Mouse (Mus musculus) embryonic facial prominence, embryonic 10.5 days (tissue): ENCODE measurements around the gene Cdt1. TPM values are rescaled to one million over a fixed set of nuclear protein-coding genes. Genes with fewer than 3 reads are reported as not detected.

ENCODE experiments used
- DNase-seq: peaks from one replicate; pipeline ENCODE4 v3.0.0-alpha.2; 2017; ENCODE audit warnings: low spot score
- H3K27ac ChIP-seq: fragments of 300-500 bp; sonication (generic); replicated peaks from 2 replicates; pipeline ENCODE4 v1.5.1; 2016; ENCODE audit warnings: mild to moderate bottlenecking
- H3K27me3 ChIP-seq: fragments of 300-500 bp; sonication (generic); replicated peaks from 2 replicates; pipeline ENCODE4 v1.6.1; 2016; ENCODE audit warnings: low read depth, mild to moderate bottlenecking; ENCODE audit not compliant: poor library complexity, severe bottlenecking
- H3K36me3 ChIP-seq: fragments of 300-500 bp; sonication (generic); replicated peaks from 2 replicates; pipeline ENCODE4 v1.6.1; 2016; ENCODE audit warnings: mild to moderate bottlenecking, moderate library complexity
- H3K4me1 ChIP-seq: fragments of 300-500 bp; sonication (generic); 2 replicates; pipeline ENCODE4 v1.6.1; 2016
- H3K4me3 ChIP-seq: fragments of 300-500 bp; sonication (generic); 2 replicates; pipeline ENCODE4 v1.5.1; 2016; ENCODE audit warnings: mild to moderate bottlenecking, moderate library complexity
- H3K9me3 ChIP-seq: fragments of 300-500 bp; sonication (generic); 2 replicates; pipeline ENCODE4 v1.6.1; 2016; ENCODE audit warnings: mild to moderate bottlenecking
- WGBS: fragments of 180-500 bp; shearing (Covaris S2); methylation state at CpG from one replicate; pipeline ENCODE4 v1.1.7; 2016; 5-methylcytosine and 5-hydroxymethylcytosine counted together
- microRNA-seq: library from miRNA; unstranded; fragments of <30 nt; microRNA quantifications from one replicate; pipeline ENCODE4, GENCODE M21; 2017
- polyA plus RNA-seq: library from polyadenylated mRNA; unstranded; fragments of >200 nt; fragmentation: Nextera tagmentation; extraction: Ambion mirVana; gene quantifications from 2 replicates; pipeline ENCODE4 v1.2.1, GENCODE M21; 2016

The Cdt1 gene
- polyA plus RNA-seq, 1 experiment from 2014 or later: 70.0 TPM

DNA sequence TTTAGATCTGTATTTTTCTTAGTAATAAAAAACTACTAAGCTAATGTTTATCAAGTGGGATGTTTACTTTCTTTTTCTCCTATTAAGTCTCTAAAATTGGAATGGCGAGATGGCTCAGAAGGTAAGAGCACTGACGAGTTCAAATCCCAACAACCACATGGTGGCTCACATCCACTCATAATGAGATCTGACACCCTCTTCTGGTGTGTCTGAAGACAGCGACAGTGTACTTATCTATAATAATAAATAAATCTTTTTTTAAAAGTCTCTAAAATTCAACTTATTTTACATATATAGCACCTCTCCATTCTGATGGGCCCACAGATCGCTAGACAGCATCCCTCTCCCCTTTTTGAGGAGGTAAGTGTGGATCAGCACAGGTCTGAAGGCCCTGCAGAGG, 42.4 kb downstream of the Cdt1 start:
- Histone ChIP-seq H3K9me3 (no peaks in the 10 kb centered on the region), H3K36me3 (peaks cover 11% of the 10 kb centered on the region), H3K4me3 (peak overlapping the region; percentile 82; the same call in 1 of the 2 replicates), H3K27ac (0 out of 2 replicates have a peak overlapping the region, but pooled peaks have one; percentile 87), H3K27me3 (no peaks in the 10 kb centered on the region), H3K4me1 (peaks cover 26% of the 10 kb centered on the region)
- no peak for DNase-seq
- 59% methylated on average over 4 of the region's 4 CpGs for WGBS

- peaks cover 28% of the 10 kb centered on the region for H3K4me1 ChIP-seq
- H3K27ac ChIP-seq: peak overlapping the region; percentile 87
- 4% methylated on average over 20 of the region's 20 CpGs for WGBS
- H3K9me3 ChIP-seq: no peaks in the 10 kb centered on the region
- no peak for DNase-seq
- no peaks in the 10 kb centered on the region for H3K27me3 ChIP-seq
- H3K36me3 ChIP-seq: peaks cover 16% of the 10 kb centered on the region
- H3K4me3 ChIP-seq: peak overlapping the region; percentile 82
Measured at GRCm38 (mm10) chr8:122610612-122611277, 42.9 kb downstream of the Cdt1 start.

DNA sequence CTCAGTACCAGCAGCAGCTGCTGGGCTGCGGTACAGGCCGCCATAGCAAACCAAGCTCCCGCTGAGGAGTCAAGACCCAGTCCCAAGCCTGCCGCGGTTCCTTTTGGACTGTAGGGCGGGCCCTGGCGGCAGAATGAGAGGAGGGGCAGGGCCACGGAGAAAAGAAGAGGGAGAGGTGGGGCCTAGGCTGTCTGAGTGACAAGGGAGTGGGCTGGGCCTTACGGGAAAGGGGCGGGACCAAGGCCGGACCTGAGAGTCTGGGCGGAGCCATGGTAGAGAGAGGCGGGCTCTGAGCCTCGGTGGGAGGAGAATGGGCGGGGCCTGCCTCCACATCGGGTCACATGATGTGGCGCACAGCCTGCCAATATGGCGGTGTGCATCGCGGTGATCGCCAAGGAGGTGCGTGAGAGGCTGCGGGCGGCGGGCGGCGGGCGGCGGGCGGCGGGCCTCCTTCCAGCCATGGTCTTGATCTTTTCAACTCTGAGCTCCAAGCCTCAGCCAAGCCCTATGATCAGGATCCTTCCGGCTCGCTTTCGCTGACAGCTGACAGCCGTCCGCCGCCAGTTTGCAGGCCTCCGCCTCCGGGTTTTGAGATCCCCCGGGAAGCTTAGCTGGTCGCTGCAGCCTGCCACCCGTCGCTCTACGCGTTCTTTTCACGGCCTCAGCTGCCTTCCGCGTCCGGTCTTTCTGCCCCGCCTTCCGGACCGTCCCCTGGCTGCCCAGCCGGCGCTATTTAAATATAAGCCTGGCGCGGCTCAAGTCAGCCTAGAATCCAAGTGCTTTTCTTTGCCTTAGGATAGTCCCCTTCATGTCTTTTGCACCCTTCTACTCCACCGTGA, 43.7 kb downstream of the Cdt1 start, which contains the start of the genes Galns and Trappc2l:
Gene Galns (minus strand): TSS at position 169 of the 839 bp plus-strand sequence.
Gene Trappc2l (plus strand): TSS at position 346 of the 839 bp plus-strand sequence.
- Histone ChIP-seq H3K4me3 (peak within 1 kb of the TSS; percentile 82), H3K27me3 (no peaks in the 10 kb centered on the region), H3K9me3 (no peaks in the 10 kb centered on the region), H3K36me3 (peaks cover 17% of the 10 kb centered on the region), H3K4me1 (peaks cover 35% of the 10 kb centered on the region), H3K27ac (peak within 1 kb of the TSS; percentile 87)
- WGBS: under 1% methylated on average over 57 of the region's 57 CpGs
- peak; percentile 98 for DNase-seq

DNA sequence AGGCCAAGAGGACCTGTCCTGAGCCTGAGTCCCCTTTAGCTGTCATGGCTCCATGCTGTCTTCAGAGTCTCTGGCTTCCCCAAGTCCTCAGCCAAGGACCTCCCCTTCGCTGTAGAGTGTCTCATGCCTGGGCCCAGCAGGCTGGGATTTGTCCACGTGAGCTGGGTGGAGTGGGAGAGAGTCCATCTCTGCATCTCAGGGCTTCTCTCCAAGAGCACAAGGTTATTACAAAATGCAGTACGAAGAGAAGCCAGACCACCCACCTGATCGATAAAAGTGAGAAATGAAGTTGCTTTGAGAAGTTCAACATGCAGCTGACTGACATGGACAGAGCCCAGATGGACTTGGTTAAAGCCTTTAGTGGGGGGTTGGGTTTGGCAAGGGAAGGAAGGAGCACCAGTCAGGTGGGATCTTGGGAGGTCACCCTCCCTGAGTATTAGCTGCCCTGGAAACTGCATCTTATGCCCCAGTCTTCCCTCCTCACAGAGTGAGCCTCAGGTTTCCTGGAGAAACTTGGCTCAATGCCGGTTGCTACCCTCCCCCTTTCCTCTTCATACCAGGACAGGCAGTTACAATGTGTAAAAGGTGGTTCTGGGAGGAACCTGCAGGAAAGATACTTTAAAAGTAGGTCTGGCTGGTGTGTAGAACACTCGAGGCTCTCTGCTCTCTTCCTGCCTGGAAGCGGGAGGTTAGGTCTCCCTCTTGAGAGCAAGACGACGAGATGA, 48.5 kb downstream of the Cdt1 start:
- Histone ChIP-seq H3K27ac (no peak overlapping the region; the same call in 1 of the 2 replicates), H3K36me3 (peaks cover 17% of the 10 kb centered on the region), H3K4me3 (no peak overlapping the region), H3K27me3 (0 out of 2 replicates have a peak, but pooled peaks cover under 1% of the 10 kb centered on the region), H3K4me1 (peaks cover 58% of the 10 kb centered on the region), H3K9me3 (no peaks in the 10 kb centered on the region)
- DNase-seq: no peak
- 79% methylated on average over 9 of the region's 9 CpGs for WGBS

DNA sequence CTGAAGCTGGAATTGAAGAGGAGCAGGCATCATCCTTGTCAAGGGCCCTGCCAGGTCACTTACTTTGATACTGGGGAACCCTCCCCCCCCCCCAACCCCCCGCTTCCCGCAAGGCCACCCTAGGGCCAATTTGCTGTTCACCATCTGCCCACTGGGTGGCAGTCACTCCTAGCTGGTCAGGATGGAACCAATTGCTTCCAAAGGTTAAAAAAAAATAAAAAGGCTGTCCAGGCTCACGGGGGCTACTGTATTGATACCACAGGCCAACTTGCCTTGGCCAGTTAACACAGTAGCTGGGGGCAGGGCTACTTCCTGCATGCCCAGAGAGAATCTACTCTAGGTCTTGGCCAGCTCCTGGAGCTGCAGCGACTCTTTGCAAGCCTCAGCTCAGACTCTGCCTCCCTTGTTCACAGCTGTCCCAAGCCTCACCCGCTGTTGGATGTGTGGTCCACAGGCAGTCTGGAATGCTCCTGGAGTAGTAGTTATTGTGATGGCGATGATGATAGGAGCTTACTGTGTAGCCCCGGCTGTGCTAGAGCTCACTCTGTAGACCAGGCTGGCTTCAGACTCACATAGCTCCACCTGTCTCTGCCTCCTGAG, 50.2 kb downstream of the Cdt1 start:
- peak; percentile 84 for DNase-seq
- Histone ChIP-seq H3K27me3 (0 out of 2 replicates have a peak, but pooled peaks cover 4% of the 10 kb centered on the region), H3K9me3 (no peaks in the 10 kb centered on the region), H3K36me3 (peaks cover 17% of the 10 kb centered on the region), H3K27ac (peak overlapping the region; percentile 48; the same call in 1 of the 2 replicates), H3K4me1 (peaks cover 55% of the 10 kb centered on the region), H3K4me3 (no peak overlapping the region)
- 34% methylated on average over 5 of the region's 7 CpGs for WGBS

DNA sequence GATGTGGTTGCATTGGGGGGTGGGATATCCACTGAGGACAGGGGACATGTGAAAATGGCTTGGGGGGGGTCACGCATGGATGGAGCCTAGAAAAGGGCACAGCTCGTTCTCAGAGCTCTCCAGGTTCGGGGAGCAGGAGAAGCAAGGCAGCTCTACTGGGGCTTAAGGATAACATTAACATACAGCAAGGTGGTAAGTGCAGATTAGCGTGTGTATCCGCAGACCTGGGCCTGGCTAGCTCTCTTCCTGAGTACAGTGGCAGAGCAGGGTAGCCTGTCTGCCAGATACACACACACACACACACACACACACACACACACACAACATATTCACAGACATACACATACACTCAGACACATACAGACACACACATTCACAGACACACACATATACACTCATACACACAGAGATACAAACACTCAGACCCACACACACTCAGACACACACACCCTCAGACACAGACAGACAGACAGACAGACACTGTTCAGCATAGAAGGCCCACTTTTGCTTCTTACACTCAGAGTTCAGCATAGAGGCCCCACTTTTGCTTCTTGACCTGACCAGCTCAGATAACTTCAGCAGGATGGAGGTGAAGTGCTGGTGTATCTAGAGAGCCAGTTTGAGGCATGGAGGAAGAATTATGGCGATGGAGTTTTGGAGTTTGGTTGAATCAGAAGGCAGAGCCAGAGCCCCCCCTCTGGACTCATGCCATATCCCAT, 51.0 kb downstream of the Cdt1 start:
- H3K27ac ChIP-seq: peak overlapping the region; percentile 71
- H3K27me3 ChIP-seq: 0 out of 2 replicates have a peak, but pooled peaks cover 4% of the 10 kb centered on the region
- 74% methylated on average over 6 of the region's 6 CpGs for WGBS
- peaks cover 60% of the 10 kb centered on the region for H3K4me1 ChIP-seq
- no peak for DNase-seq
- H3K4me3 ChIP-seq: no peak overlapping the region
- peaks cover 12% of the 10 kb centered on the region for H3K36me3 ChIP-seq
- H3K9me3 ChIP-seq: no peaks in the 10 kb centered on the region

DNA sequence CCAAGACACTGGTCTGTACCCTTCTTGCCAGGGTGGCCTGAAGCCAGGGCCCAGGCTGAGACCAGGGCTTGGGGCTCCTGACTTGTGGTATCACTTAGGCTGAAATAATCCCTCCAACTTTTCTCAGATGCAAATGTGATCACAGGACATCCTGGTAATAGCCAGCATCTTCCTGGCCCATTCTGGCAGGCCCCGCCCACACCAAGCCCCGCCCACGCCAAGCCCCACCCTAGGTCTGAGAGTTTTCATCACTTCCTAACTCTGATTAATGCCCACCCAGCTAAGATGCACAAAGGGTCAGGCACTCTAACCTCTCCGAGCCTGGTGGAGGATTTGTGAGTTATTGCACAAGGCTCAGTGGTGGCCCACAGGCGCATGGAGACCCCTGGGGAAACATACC, 52.6 kb downstream of the Cdt1 start:
- 40% methylated on average over 5 of the region's 5 CpGs for WGBS
- Histone ChIP-seq H3K36me3 (peaks cover 4% of the 10 kb centered on the region), H3K4me3 (no peak overlapping the region), H3K9me3 (no peaks in the 10 kb centered on the region), H3K4me1 (peaks cover 65% of the 10 kb centered on the region), H3K27me3 (0 out of 2 replicates have a peak, but pooled peaks cover 4% of the 10 kb centered on the region), H3K27ac (peak overlapping the region; percentile 71)
- no peak for DNase-seq

GRCm38 (mm10) chr8:122622727-122623126, 54.9 kb downstream of the Cdt1 start, which contains the start of gene Pabpn1l:
TSS of gene Pabpn1l (minus strand) at chr8:122622739.
- H3K9me3 ChIP-seq: no peaks in the 10 kb centered on the region
- H3K4me1 ChIP-seq: peaks cover 55% of the 10 kb centered on the region
- H3K27ac ChIP-seq: no peak within 1 kb of the TSS
- WGBS: 60% methylated on average over 6 of the region's 6 CpGs
- no peak for DNase-seq
- H3K4me3 ChIP-seq: no peak within 1 kb of the TSS
- H3K27me3 ChIP-seq: 0 out of 2 replicates have a peak, but pooled peaks cover 12% of the 10 kb centered on the region
- no peaks in the 10 kb centered on the region for H3K36me3 ChIP-seq

Small RNA genes lying within 50 kb of the gene (microRNA-seq; reads per million reads assigned to microRNA genes)
- not detected for gene Mir6396

Other genes starting within 250 kb of the Cdt1 start
- gene Trhr2, start 207.3 kb upstream of the Cdt1 start, polyA plus RNA-seq: not detected in 2 replicates
- 81.8 and 82.5 TPM in 2 replicates for gene Zc3h18, start 191.4 kb upstream of the Cdt1 start, polyA plus RNA-seq
- 0.29 TPM in 1 of 2 replicates, not detected in the other for gene Il17c, start 146.0 kb upstream of the Cdt1 start, polyA plus RNA-seq
- gene Cyba, start 135.1 kb upstream of the Cdt1 start, polyA plus RNA-seq: 60.2 and 62.6 TPM in 2 replicates
- gene Mvd, start 124.6 kb upstream of the Cdt1 start, polyA plus RNA-seq: 51.2 and 59.9 TPM in 2 replicates
- 0.57 and 0.67 TPM in 2 replicates for gene Snai3, start 107.3 kb upstream of the Cdt1 start, polyA plus RNA-seq
- 32.1 and 33.6 TPM in 2 replicates for gene Rnf166, start 92.0 kb upstream of the Cdt1 start, polyA plus RNA-seq
- gene Ctu2, start 91.9 kb upstream of the Cdt1 start, polyA plus RNA-seq: 69.9 and 72.9 TPM in 2 replicates
- 8.5 and 9.0 TPM in 2 replicates for gene Piezo1, start 16.7 kb upstream of the Cdt1 start, polyA plus RNA-seq
- 296 and 300 TPM in 2 replicates for gene Aprt, start 8.9 kb downstream of the Cdt1 start, polyA plus RNA-seq
- 4.6 and 5.2 TPM in 2 replicates for gene Galns, start 43.4 kb downstream of the Cdt1 start, polyA plus RNA-seq
- gene Trappc2l, start 43.6 kb downstream of the Cdt1 start, polyA plus RNA-seq: 49.6 and 54.9 TPM in 2 replicates
- 0.30 TPM in 1 of 2 replicates, not detected in the other for gene Pabpn1l, start 54.7 kb downstream of the Cdt1 start, polyA plus RNA-seq
- 1.7 and 2.3 TPM in 2 replicates for gene Cbfa2t3, start 131.1 kb downstream of the Cdt1 start, polyA plus RNA-seq
- gene Acsf3, start 207.5 kb downstream of the Cdt1 start, polyA plus RNA-seq: 15.9 and 16.4 TPM in 2 replicates